Mouse (Mus musculus) midbrain, postnatal 0 days (tissue): ENCODE measurements at regions not wholly inside any gene's neighbourhood (a gene's known extent, or its start where the extent isn't known, plus 50 kb on each side); places are given as distances from the start of the nearest gene placed in this dataset.

Source experiments
- ATAC-seq: fragments of 200-750 bp; cut with Nextera tagmentation; 2 replicates; pipeline ENCODE4 v1.8.0; 2017; ENCODE audit warnings: moderate number of reproducible peaks, mild to moderate bottlenecking, moderate TSS enrichment, moderate library complexity; ENCODE audit not compliant: low FRiP score
- DNase-seq: peaks from one replicate; pipeline ENCODE4 v3.0.0-alpha.2; 2015; ENCODE audit warnings: low spot score
- H3K27ac ChIP-seq: fragments of 300-500 bp; sonication (generic); 2 replicates; pipeline ENCODE4 v1.5.1; 2014; ENCODE audit warnings: low read depth, mild to moderate bottlenecking, low read length, mixed read lengths
- H3K27me3 ChIP-seq: fragments of 300-500 bp; sonication (generic); 2 replicates; pipeline ENCODE4 v1.6.1; 2014; ENCODE audit warnings: low read length, control low read depth, mixed read lengths; ENCODE audit not compliant: insufficient read depth
- H3K36me3 ChIP-seq: fragments of 300-500 bp; sonication (generic); 2 replicates; pipeline ENCODE4 v1.6.1; 2014; ENCODE audit warnings: low read length, control low read depth, mixed read lengths; ENCODE audit not compliant: insufficient read depth
- H3K4me1 ChIP-seq: fragments of 300-500 bp; sonication (generic); 2 replicates; pipeline ENCODE4 v1.6.1; 2014; ENCODE audit warnings: mild to moderate bottlenecking, control low read depth, antibody characterized with exemption, low read length, mixed read lengths; ENCODE audit not compliant: insufficient read depth
- H3K4me2 ChIP-seq: fragments of 300-500 bp; sonication (generic); 2 replicates; pipeline ENCODE4 v1.6.1; 2014; ENCODE audit warnings: low read depth, mild to moderate bottlenecking, low read length, mixed read lengths; ENCODE audit not compliant: poor library complexity, severe bottlenecking
- H3K4me3 ChIP-seq: fragments of 300-500 bp; sonication (generic); 2 replicates; pipeline ENCODE4 v1.5.1; 2014; ENCODE audit warnings: low read depth, mild to moderate bottlenecking, low read length, moderate library complexity
- H3K9ac ChIP-seq: fragments of 300-500 bp; sonication (generic); replicated peaks from 2 replicates; pipeline ENCODE4 v1.6.1; 2014; ENCODE audit warnings: mild to moderate bottlenecking, low read length, moderate library complexity, mixed read lengths; ENCODE audit not compliant: poor library complexity, severe bottlenecking
- H3K9me3 ChIP-seq: fragments of 300-500 bp; sonication (generic); 2 replicates; pipeline ENCODE4 v1.6.1; 2016; ENCODE audit warnings: low read length, control low read depth
- CTCF ChIP-seq: IDR thresholded peaks from 2 replicates; pipeline ENCODE4 v1.5.1; 2016; ENCODE audit warnings: antibody characterized with exemption, mild to moderate bottlenecking
- WGBS: fragments of 180-500 bp; shearing (Covaris S2); extraction: QIAGEN DNeasy Blood & Tissue Kit; methylation state at CpG from one replicate; pipeline ENCODE4 v1.1.7; 2014; 5-methylcytosine and 5-hydroxymethylcytosine counted together

DNA sequence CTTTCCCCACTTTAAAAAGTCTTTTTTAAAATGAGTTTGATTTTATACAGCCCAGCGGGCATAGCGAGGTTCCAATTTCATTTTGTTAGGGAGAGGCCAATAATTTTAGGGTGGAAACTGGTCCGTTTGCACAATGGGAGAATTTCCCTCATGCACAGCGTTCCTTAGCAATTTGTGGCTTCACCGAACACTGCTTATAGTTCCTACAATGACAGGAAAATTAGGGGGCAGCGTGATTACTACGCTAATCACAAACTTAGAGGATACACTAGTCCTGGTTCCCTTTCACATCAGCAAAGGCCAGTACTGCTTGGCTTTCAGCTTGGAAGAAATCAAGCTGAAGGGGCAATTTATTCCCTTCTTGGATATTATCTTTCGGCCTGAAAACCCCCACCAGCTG is 745.1 kb upstream of the Gm19410 start:
- Histone ChIP-seq H3K4me1 (no peaks in the 10 kb centered on the region), H3K27ac (no peak overlapping the region), H3K9me3 (peaks cover 6% of the 10 kb centered on the region; the same call in 1 of the 2 replicates), H3K27me3 (no peaks in the 10 kb centered on the region), H3K36me3 (no peaks in the 10 kb centered on the region), H3K9ac (no peak overlapping the region), H3K4me3 (no peak overlapping the region), H3K4me2 (no peak overlapping the region)
- ATAC-seq = no peak
- no peak for DNase-seq
- whole genome bisulfite sequencing = 89% methylated on average over 8 of the region's 8 CpGs
- no peak for TF ChIP-seq CTCF

DNA sequence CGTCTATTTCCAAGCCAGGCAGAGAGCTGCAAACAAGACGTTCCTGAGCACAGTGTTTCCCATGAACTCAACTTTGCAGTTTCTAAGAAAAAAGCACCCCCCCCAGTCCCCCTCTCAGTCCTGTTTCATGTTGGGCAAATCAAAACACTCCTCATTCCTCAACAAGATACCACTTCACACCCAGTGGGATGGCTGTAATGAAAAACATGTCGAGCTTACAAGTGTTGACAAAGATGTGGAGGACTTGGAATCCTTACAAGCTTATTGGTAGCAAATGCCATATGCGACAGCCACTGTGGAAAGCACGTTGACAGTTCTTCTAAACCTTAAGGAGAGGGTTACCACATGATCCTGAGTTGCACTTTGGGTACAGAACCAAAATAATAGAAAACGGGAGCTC is 742.9 kb upstream of the Gm19410 start:
- Histone ChIP-seq H3K27ac (no peak overlapping the region), H3K36me3 (no peaks in the 10 kb centered on the region), H3K9ac (no peak overlapping the region), H3K27me3 (no peaks in the 10 kb centered on the region), H3K9me3 (peaks cover 6% of the 10 kb centered on the region; the same call in 1 of the 2 replicates), H3K4me2 (no peak overlapping the region), H3K4me1 (no peaks in the 10 kb centered on the region), H3K4me3 (no peak overlapping the region)
- DNase-seq (no peak), ATAC-seq (no peak)
- TF ChIP-seq CTCF = no peak
- WGBS = 79% methylated on average over 6 of the region's 6 CpGs

DNA sequence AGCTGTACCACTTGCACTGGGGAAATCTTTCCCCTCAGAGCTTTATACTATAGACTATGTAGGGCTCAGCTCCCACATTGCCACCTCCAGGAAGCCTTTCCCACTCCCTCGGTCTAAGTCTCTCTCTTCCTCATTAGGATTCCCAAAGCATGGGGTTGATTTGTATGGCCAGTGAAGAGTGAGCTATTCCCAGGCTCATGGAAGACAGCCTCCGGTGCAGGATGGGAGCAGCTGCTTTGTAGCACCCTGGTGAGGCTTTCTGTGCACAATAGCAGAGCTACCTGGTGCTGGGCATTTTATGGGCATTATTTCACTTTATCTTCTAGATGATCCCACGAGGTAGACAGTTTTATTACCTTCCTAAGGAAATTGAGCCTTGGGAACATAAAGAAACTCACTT is 717.8 kb upstream of the Gm19410 start:
- 68% methylated on average over 3 of the region's 3 CpGs for WGBS
- no peak for TF ChIP-seq CTCF
- no peaks in the 10 kb centered on the region for H3K4me1 ChIP-seq
- H3K9ac ChIP-seq = no peak overlapping the region
- no peak overlapping the region for H3K4me2 ChIP-seq
- H3K9me3 ChIP-seq = no peaks in the 10 kb centered on the region
- no peaks in the 10 kb centered on the region for H3K27me3 ChIP-seq
- ATAC-seq = no peak
- H3K36me3 ChIP-seq = no peaks in the 10 kb centered on the region
- no peak overlapping the region for H3K4me3 ChIP-seq
- no peak for DNase-seq
- no peak overlapping the region for H3K27ac ChIP-seq

DNA sequence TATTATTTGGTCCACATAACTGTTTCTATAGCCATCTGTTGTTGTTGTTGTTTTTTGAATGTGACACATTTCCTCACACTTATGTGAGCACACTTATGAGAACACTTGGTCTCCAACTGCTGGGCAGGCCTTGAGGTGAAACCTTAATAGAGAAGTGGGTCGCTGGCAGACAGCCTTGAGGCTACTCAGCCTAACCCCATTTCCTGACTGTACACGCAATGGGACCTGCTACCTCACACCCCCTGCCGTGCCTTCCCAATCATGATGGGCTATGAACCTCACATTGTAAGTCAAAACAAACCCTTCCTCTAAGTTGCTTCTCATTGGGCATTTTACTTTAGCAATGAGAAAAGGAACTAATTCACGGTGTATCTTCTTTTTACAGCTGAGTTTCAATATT is 712.1 kb upstream of the Gm19410 start:
- WGBS = 92% methylated on average over 4 of the region's 4 CpGs
- no peak for DNase-seq
- H3K9ac ChIP-seq = no peak overlapping the region
- TF ChIP-seq CTCF = no peak
- H3K27ac ChIP-seq = no peak overlapping the region
- H3K36me3 ChIP-seq = no peaks in the 10 kb centered on the region
- no peaks in the 10 kb centered on the region for H3K4me1 ChIP-seq
- no peaks in the 10 kb centered on the region for H3K27me3 ChIP-seq
- H3K4me2 ChIP-seq = no peak overlapping the region
- no peaks in the 10 kb centered on the region for H3K9me3 ChIP-seq
- H3K4me3 ChIP-seq = no peak overlapping the region
- no peak for ATAC-seq

DNA sequence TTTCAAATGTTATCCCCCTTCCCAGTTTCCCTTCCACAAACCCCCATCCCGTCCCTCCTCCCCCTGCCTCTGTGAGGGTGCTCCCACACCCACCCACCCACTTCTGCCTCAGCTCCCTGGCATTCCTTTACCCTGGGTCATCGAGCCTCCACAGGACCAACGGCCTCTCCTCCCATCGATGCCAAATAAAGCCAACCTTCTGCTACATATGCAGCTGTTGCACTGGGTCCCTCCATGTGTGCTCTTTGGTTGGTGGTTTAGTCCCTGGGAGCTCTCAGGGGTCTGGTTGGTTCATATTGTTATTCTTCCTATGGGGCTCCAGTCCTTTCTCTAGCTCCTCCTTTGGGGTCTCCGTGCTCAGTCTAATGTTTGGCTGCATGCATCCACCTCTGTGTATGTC is 704.5 kb upstream of the Gm19410 start:
- no peak for TF ChIP-seq CTCF
- ATAC-seq = no peak
- Histone ChIP-seq H3K4me1 (no peaks in the 10 kb centered on the region), H3K4me2 (no peak overlapping the region), H3K27ac (no peak overlapping the region), H3K36me3 (no peaks in the 10 kb centered on the region), H3K9ac (no peak overlapping the region), H3K4me3 (no peak overlapping the region), H3K9me3 (no peaks in the 10 kb centered on the region), H3K27me3 (no peaks in the 10 kb centered on the region)
- DNase-seq = no peak
- 80% methylated on average over 5 of the region's 5 CpGs for WGBS

DNA sequence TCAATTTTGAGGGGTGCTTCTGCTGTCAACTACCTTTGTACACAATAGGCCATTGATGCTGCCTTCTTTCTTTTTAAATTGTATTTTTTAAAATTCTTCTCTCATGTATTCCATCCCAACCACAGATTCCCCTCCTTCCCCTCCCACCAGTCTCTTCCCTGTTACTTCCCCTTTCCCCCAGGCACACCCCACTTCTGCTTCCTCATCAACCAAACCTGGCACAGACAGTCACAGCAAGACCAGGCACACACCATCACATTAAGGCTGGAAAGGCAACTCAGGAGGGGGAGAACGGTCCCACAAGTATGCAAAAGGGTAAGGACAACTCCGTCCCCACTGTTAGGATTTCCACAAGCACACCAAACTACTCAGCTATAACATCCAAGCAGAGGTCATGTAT is 697.4 kb upstream of the Gm19410 start:
- ATAC-seq = no peak
- H3K9ac ChIP-seq = no peak overlapping the region
- no peaks in the 10 kb centered on the region for H3K9me3 ChIP-seq
- no peaks in the 10 kb centered on the region for H3K27me3 ChIP-seq
- 87% methylated on average over 2 of the region's 2 CpGs for WGBS
- H3K4me3 ChIP-seq = no peak overlapping the region
- no peaks in the 10 kb centered on the region for H3K36me3 ChIP-seq
- TF ChIP-seq CTCF = no peak
- H3K4me2 ChIP-seq = no peak overlapping the region
- no peak overlapping the region for H3K27ac ChIP-seq
- H3K4me1 ChIP-seq = no peaks in the 10 kb centered on the region
- no peak for DNase-seq
